Mouse (Mus musculus) limb, embryonic 11.5 days (tissue): ENCODE results near the gene Snx18. TPM values are rescaled to one million over a fixed set of nuclear protein-coding genes. Genes with fewer than 3 reads are reported as not detected.

Source experiments
- polyA plus RNA-seq: library from polyadenylated mRNA; unstranded; fragments of >200 nt; fragmentation: Nextera tagmentation; extraction: Ambion mirVana; gene quantifications from 2 replicates; pipeline ENCODE4 v1.2.1, GENCODE M21; 2014

The Snx18 gene
- polyA plus RNA-seq, 1 experiment from 2014 or later: 32.8 TPM

Other genes with a start within 250 kb of the Snx18 start
- gene Hspb3, start 45.1 kb upstream of the Snx18 start, polyA plus RNA-seq: 0.26 and 0.27 TPM in 2 replicates
- gene Arl15, start 175.9 kb upstream of the Snx18 start, polyA plus RNA-seq: 13.5 and 16.7 TPM in 2 replicates